Mouse (Mus musculus): ENCODE measurements around the gene Rplp0.

- TF ChIP-seq GATA1 (IDR thresholded peaks at IDR 0.05; ENCODE audit: borderline replicate concordance, low read length) = no peak
- no peak for TF ChIP-seq FLI1 (IDR thresholded peaks at IDR 0.05; ENCODE audit: low read length)
These were observed 41.8 kb upstream of the Rplp0 start for GRCm38 (mm10) chr5:115517501-115517900.
